Mouse (Mus musculus): ENCODE measurements at regions not wholly inside any gene's neighbourhood (a gene's known extent, or its start where the extent isn't known, plus 50 kb on each side); places are given as distances from the start of the nearest gene placed in this dataset.
A peak's percentile ranks its signal among the peaks of the same experiment; 100 is the strongest.

- no peak for DNase-seq (ENCODE audit: low spot score)
Observed at GRCm38 (mm10) chr8:11979056-11979455, 138.8 kb downstream of the Tex29 start.

- DNase-seq (ENCODE audit: low spot score): peak; percentile 21
Observed at GRCm38 (mm10) chr8:11981458-11981857, 141.2 kb downstream of the Tex29 start.

- no peak for DNase-seq (ENCODE audit: low spot score)
Observed at GRCm38 (mm10) chr8:11990024-11990423, 149.8 kb downstream of the Tex29 start.

DNA sequence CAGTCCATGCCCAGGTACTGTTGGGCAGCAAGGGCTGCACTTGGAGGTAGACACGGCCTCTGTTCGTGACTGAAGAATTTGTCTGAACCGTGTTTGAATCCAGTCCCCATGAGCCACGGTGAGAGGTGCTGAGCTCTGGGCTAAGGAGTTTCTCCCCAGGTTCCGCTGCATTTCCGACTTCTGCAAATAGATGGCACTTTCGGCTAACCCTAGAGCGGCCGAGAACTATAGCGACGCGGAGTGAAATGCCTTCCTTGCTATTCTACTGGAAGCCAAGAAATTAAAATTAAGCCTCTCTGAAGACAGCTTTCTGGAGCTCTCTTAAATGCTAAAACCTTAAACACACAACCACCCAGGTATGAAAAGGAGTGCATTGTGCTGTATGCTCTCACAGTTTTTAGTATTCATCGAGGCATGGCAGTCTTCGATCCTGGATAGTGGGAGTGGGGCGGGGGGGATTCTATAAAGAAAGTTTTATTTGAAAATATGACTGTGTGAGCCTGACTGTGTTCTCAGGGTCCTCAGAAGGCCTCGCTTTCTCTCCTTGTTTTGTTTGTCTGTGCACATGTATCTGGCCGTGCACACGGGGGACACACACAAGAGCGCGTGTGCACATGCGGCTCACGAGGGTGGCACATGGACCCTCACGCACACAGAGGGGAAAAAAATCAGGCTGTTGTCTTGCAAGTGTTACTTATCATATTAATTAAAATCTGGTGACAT lies 159.6 kb downstream of the Tex29 start:
- DNase-seq (ENCODE audit: low spot score): peak; percentile 61

- no peak for DNase-seq (ENCODE audit: low spot score)
Observed at GRCm38 (mm10) chr8:12000459-12000789, 160.2 kb downstream of the Tex29 start.

- DNase-seq (ENCODE audit: low spot score): no peak
Observed at GRCm38 (mm10) chr8:12004241-12004640, 164.0 kb downstream of the Tex29 start.

DNA sequence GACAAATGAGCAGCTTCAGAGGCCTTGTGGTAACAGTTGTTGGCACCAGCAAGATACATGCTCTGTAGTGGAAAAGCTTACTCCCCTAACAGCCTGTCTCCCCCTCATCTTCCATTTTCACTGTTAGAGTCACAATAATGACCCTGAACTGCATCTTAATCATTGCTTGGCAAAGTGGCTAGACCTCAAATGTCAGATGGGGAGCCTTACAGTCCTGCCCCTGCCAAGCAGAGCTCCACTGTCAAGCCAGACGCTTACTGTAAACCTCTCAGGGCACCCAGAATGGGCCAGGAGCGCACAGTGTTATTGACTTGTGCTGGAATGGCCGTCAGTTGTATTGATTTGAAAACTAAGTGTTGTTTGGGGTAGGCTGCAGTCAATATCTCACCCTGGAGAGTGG lies 172.5 kb downstream of the Tex29 start:
- DNase-seq (ENCODE audit: low spot score): no peak

DNA sequence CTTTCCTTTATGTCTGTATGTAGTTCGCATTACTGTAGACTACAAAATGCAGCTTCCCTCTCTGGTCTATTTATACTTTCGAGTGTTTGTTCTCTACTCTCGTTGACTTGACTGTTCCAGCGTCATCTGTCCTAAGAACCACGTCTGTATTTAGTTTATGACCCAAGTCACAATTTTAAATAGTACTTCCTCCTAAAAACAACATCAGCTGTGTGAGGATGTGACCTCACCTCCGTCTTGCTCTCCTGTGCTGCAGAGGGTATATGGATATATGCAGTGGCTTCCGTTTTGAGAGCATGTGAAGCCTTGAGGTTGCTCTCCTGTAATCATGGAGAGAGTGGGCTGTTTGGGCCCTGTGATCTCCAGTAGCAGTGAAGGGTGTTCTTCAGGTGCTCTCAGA lies 177.5 kb downstream of the Tex29 start:
- no peak for DNase-seq (ENCODE audit: low spot score)

DNA sequence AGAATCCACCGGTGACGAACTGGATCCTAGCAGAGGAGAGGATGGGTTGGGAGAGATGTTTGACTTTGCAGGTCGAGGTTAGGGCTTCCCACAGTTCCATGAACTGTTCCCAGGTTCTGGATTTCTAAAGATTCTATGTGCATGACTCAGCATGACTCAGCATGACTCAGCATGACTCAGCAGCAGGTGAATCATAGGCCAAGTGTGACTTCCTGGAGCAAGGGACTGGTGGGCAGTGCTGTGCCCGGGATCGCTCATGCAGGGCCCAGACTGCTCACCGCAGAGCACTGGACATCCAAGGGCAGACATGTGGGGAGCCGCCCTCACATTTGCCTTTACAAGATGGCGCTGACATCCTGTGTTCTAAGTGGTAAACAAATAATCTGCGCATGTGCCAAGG lies 179.0 kb downstream of the Tex29 start:
- DNase-seq (ENCODE audit: low spot score): no peak

GRCm38 (mm10) chr8:12023669-12024390 lies 183.6 kb downstream of the Tex29 start:
- no peak for DNase-seq (ENCODE audit: low spot score)

- DNase-seq (ENCODE audit: low spot score): no peak
Observed at GRCm38 (mm10) chr8:12030363-12031116, 190.3 kb downstream of the Tex29 start.

DNA sequence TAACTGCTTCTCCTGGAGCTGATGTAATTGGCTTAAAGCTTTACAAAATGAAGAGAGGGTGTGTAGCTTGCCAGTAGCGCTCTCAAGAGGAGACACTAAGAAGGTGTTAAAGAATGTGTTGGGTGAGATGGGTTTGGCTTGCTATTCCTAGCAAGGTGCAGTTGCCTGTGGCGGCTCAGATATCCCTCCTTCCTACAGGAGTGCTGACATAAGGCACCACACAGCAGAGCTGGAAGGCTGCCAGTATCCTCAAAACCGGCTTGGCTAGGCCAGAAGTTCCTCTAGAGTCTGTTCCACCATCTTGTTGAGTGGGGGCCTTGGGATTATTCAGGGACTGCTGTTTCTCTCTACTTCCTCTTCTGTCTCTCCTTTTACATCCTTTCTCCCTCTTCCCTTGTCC lies 191.5 kb downstream of the Tex29 start:
- DNase-seq (ENCODE audit: low spot score): no peak

DNA sequence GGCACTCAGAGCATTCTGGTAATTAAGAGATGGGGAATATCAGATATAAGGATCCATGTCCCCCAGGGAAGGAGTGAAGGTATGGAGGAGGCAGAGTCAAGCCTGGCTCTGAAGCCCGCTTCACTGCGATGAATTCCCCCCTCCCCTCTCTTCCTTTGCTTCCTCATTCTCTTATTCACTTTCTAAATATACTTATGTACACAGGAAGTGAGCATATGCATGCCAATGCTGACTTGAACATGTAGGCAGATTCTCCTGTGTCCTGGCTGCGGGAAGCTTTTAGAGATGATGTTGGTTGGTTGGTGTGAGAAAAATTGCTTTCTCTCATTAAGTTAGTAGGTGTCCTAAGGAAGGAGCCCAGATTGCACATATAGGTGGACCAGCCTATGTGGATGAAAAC lies 192.1 kb downstream of the Tex29 start:
- no peak for DNase-seq (ENCODE audit: low spot score)

- no peak for DNase-seq (ENCODE audit: low spot score)
Observed at GRCm38 (mm10) chr8:12036349-12036748, 196.1 kb downstream of the Tex29 start.

GRCm38 (mm10) chr8:12040924-12041323 lies 200.7 kb downstream of the Tex29 start:
- no peak for DNase-seq (ENCODE audit: low spot score)

GRCm38 (mm10) chr8:12041662-12042061 lies 201.4 kb downstream of the Tex29 start:
- no peak for DNase-seq (ENCODE audit: low spot score)

DNA sequence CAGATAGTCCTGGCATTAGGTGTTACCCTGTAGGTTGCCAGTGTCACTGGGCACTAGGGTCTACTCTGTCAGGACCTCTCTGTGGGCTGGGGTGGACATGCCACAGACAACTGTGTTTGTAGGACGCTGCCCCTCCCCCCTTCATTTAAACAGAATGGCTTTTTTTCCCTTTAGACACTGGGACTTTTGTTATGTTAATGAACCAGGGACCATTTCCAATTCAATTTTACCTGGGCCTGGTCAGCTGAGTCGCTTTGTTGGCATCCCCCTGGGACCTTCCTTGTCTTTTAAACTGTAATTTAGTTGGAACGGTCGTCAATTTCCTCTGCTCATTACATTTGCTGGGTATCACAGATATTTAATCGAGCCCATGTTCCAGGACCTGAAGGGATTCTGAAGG lies 210.6 kb downstream of the Tex29 start:
- DNase-seq (ENCODE audit: low spot score): no peak

GRCm38 (mm10) chr8:12051357-12051756 lies 211.1 kb downstream of the Tex29 start:
- no peak for DNase-seq (ENCODE audit: low spot score)

GRCm38 (mm10) chr8:12055931-12056330 lies 215.7 kb downstream of the Tex29 start:
- no peak for DNase-seq (ENCODE audit: low spot score)

GRCm38 (mm10) chr8:12061237-12061636 lies 217.4 kb upstream of the A230072I06Rik start:
- DNase-seq (ENCODE audit: low spot score): no peak

DNA sequence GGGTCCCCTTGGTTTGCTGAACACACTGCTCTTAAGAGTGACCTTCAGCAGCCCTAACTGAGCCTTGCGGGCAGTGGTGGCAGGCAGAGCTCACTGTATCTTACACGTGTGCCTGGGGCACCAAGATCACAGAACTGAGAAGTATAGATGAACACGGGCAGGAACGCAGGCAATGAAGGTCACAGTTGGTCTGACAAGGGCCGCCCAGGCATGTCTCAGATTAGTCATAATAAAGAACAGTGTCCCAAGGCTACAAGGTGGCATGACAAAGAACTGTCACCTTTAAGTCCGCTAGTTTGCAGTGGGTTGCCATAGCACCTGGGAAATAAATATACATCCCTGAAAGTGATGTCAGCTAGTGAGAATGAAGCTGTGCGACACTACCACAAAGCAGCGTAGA lies 215.9 kb upstream of the A230072I06Rik start:
- no peak for DNase-seq (ENCODE audit: low spot score)

DNA sequence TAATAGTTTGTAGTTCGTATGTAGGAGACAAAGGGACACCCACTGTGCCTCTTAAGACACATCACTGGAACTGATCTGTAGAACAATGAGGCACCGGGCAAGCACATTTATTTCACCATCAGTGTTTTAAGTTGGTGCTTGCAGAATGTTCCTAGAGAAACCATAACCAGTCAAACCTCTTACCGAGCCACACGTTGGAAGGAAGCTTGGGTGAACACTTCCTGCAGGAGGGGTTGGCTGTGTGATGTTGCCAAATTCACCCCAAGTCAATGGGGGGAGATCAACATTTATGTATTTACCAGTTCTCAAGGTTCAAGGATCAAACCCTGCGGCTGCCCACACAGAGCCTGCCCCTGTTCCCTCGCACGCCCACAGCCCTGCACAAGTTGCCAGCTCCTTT lies 214.0 kb upstream of the A230072I06Rik start:
- DNase-seq (ENCODE audit: low spot score): no peak

DNA sequence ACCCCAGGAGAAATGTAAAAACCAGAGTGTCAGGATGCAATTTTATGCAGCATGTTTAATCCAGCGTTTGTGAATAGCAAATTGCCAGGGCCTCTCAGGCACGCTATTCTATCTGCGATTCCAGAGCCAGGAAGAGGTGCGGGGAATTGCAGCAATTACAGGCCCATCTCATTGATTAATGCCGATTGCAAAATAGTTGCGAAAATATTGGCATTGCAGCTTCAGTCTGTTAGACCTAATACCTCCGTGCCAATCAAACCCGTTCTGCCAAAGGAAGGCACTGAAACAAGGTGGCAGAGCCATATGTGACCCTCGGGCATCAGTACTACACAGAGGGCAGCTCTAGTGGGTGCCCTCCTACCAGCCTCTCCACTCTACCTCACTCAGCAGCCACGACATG lies 212.2 kb upstream of the A230072I06Rik start:
- no peak for DNase-seq (ENCODE audit: low spot score)

Measured in adipocyte (in vitro differentiated cells).